ENCODE assay signal across 17 mouse cellular contexts in the genomic region with DNA sequence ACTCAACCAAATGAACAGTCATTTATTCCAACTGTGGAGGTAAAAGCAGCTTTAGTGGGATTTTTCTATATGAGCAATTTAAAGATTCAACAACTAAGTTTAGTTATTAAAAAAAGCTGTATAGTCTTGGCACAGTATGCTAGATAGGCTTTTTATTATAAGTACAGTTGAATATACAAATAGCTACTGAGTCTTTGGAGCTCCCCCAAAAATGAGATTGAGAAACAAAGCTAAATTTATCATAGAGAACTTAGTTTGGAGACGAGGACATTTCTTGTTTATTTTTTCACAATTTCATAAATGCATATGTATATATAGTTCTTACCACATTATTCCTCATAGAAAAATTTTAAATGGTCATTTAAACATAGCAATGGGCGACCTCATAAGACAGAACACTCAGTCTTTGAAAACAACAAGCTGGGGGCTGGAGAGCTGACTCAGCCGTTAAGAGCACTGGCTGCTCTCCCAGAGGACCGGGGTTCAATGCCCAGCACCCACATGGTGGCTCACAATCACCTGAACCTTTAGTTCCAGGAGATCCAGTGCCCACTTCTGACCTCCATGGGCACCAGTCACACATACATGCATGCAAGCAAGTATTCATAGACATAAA.
"Had no signal": no experiment of that assay in that cellular context is flagged by ENCODE, and none has a peak within 500 bp of the region (broad histone marks: within the 10 kb centered on the region; RNA-seq: fewer than 3 reads in every experiment).

No protein-coding gene starts in this region.

- DNase-seq: kidney, adult 18-20 months; kidney, adult 9 months; kidney, postnatal 14 days; kidney, postnatal 4 days; layer of hippocampus, adult 9-11 months; liver; lung, adult 18-20 months; thymus, postnatal 25 days had no signal

- H3K27me3 ChIP-seq: limb, embryonic 13.5 days; midbrain, embryonic 13.5 days had no signal

- H3K4me2 ChIP-seq: limb, embryonic 13.5 days; liver, embryonic 12.5 days; liver, embryonic 15.5 days; midbrain, embryonic 13.5 days had no signal

- H3K9ac ChIP-seq: limb, embryonic 13.5 days; liver, embryonic 12.5 days; liver, embryonic 15.5 days; midbrain, embryonic 13.5 days had no signal

- H3K36me3 ChIP-seq: limb, embryonic 13.5 days; liver, embryonic 12.5 days; liver, embryonic 15.5 days; midbrain, embryonic 13.5 days had no signal

- ATAC-seq: inflammation-experienced regulatory T-cells, adult 6 months; intestine, embryonic 16.5 days; liver, embryonic 12.5 days; midbrain, embryonic 13.5 days had no signal

- H3K4me3 ChIP-seq: layer of hippocampus, adult 2 months; limb, embryonic 10.5 days; limb, embryonic 13.5 days; liver, embryonic 12.5 days; liver, embryonic 15.5 days; midbrain, embryonic 13.5 days had no signal

- H3K27ac ChIP-seq: layer of hippocampus, adult 2 months; limb, embryonic 10.5 days; limb, embryonic 13.5 days; liver, embryonic 12.5 days; liver, embryonic 15.5 days; macrophage; midbrain, embryonic 13.5 days had no signal

- H3K9me3 ChIP-seq: limb, embryonic 10.5 days; limb, embryonic 13.5 days; liver, embryonic 12.5 days; liver, embryonic 15.5 days; midbrain, embryonic 13.5 days had no signal

- H3K4me1 ChIP-seq: limb, embryonic 13.5 days; liver, embryonic 12.5 days had no signal
